Mouse (Mus musculus) layer of hippocampus, adult 18-20 months (tissue): ENCODE data around the gene Olfr212. TPM values are rescaled to one million over a fixed set of nuclear protein-coding genes. Genes with fewer than 3 reads are reported as not detected.
"Not testable (repeated sequence)": the region's sequence is repeated elsewhere in the genome, so short reads cannot be mapped to it uniquely, and the experiment has no call there.

Experiments
- DNase-seq, 2 experiments: peaks; one replicate each; pipeline ENCODE4 v3.0.0; 2022; ENCODE audit warnings: low spot score in 2 of 2
- long read RNA-seq: library from polyadenylated mRNA; stranded (forward); transcript quantifications from one replicate; pipeline ENCODE4 v2.0.0, GENCODE M21; 2021
- total RNA-seq, 2 experiments: library from RNA; stranded (reverse); gene quantifications; 2 replicates each; pipeline ENCODE4 v1.2.3; 2021

Gene Olfr212
- total RNA-seq: not detected
- long read RNA-seq: 0 reads

GRCm38 (mm10) chr6:116506302-116507003, at the start of gene Olfr212:
Gene Olfr212 (plus strand): TSS chr6:116506516.
- DNase-seq: not testable (repeated sequence)

GRCm38 (mm10) chr6:116458728-116459127, 47.6 kb upstream of the Olfr212 start:
- no peak for DNase-seq

- no peak for DNase-seq
Measured at GRCm38 (mm10) chr6:116459232-116459631, 47.1 kb upstream of the Olfr212 start.

GRCm38 (mm10) chr6:116460544-116461283, 45.6 kb upstream of the Olfr212 start, which contains the start of gene Alox5:
Gene Alox5 (minus strand): TSS chr6:116461178.
- DNase-seq: no peak

GRCm38 (mm10) chr6:116468081-116468480, 38.2 kb upstream of the Olfr212 start:
- DNase-seq: no peak

- no peak for DNase-seq
Measured at GRCm38 (mm10) chr6:116485081-116485480, 21.2 kb upstream of the Olfr212 start.

GRCm38 (mm10) chr6:116486833-116487232, 19.5 kb upstream of the Olfr212 start:
- DNase-seq: no peak

GRCm38 (mm10) chr6:116488791-116489190, 17.5 kb upstream of the Olfr212 start, which contains the start of gene Olfr211:
Gene Olfr211 (plus strand): TSS chr6:116489091.
- no peak for DNase-seq

GRCm38 (mm10) chr6:116493742-116494141, 12.6 kb upstream of the Olfr212 start:
- DNase-seq: no peak

- no peak for DNase-seq
Measured at GRCm38 (mm10) chr6:116495960-116496359, 10.4 kb upstream of the Olfr212 start.

GRCm38 (mm10) chr6:116514832-116515231, 8.5 kb downstream of the Olfr212 start:
- no peak for DNase-seq

- DNase-seq: no peak
Measured at GRCm38 (mm10) chr6:116538156-116538555, 31.8 kb downstream of the Olfr212 start, which contains the start of gene Olfr213. Gene Olfr213 (plus strand): TSS chr6:116538456.

GRCm38 (mm10) chr6:116542500-116542899, 36.2 kb downstream of the Olfr212 start:
- no peak for DNase-seq

GRCm38 (mm10) chr6:116550841-116551240, 44.5 kb downstream of the Olfr212 start, which contains the start of gene Gm5580:
Gene Gm5580 (plus strand): TSS chr6:116551141.
- not testable (repeated sequence) for DNase-seq

GRCm38 (mm10) chr6:116553935-116554334, 47.6 kb downstream of the Olfr212 start, which contains the start of gene Olfr214:
Gene Olfr214 (plus strand): TSS chr6:116554235.
- DNase-seq: no peak

GRCm38 (mm10) chr6:116554952-116555351, 48.6 kb downstream of the Olfr212 start:
- no peak for DNase-seq

Other genes with a start within 250 kb of the Olfr212 start
- 1 to 10 TPM; 7.3 to 8.2 TPM for gene Zfand4, start 242.3 kb upstream of the Olfr212 start, total RNA-seq
- 10 to 100 TPM; 51.5 to 52.4 TPM for gene March8, start 168.5 kb upstream of the Olfr212 start, total RNA-seq
- 1 to 10 TPM; 1.1 to 1.5 TPM for gene Alox5, start 45.3 kb upstream of the Olfr212 start, total RNA-seq
- not detected for gene Olfr211, start 17.4 kb upstream of the Olfr212 start, total RNA-seq
- gene Olfr213, start 31.9 kb downstream of the Olfr212 start, total RNA-seq: not detected
- gene Gm5580, start 44.6 kb downstream of the Olfr212 start, total RNA-seq: 1 to 10 TPM; 2.6 to 3.2 TPM
- gene Olfr214, start 47.7 kb downstream of the Olfr212 start, total RNA-seq: not detected
- gene Olfr215, start 77.7 kb downstream of the Olfr212 start, total RNA-seq: not detected
- 10 to 100 TPM; 20.5 to 24.6 TPM for gene Zfp422, start 122.5 kb downstream of the Olfr212 start, total RNA-seq
- gene Depp1, start 144.1 kb downstream of the Olfr212 start, total RNA-seq: 1 to 10 TPM; 2.4 to 3.0 TPM
- 1 to 10 TPM; 3.3 to 3.9 TPM for gene Rassf4, start 167.4 kb downstream of the Olfr212 start, total RNA-seq
- gene Tmem72, start 210.4 kb downstream of the Olfr212 start, total RNA-seq: under 1 TPM; 0.72 to 0.79 TPM